Mouse (Mus musculus) lung, embryonic 14.5 days (tissue): ENCODE measurements around the gene Mroh2a. TPM values are rescaled to one million over a fixed set of nuclear protein-coding genes. Genes with fewer than 3 reads are reported as not detected.

Experiments
- ATAC-seq: fragments of 200-750 bp; cut with Nextera tagmentation; 2 replicates; pipeline ENCODE4 v1.8.0; 2017; ENCODE audit warnings: mild to moderate bottlenecking, moderate TSS enrichment, moderate library complexity; ENCODE audit not compliant: insufficient read depth
- DNase-seq: peaks from one replicate; pipeline ENCODE4 v3.0.0-alpha.2; 2015
- H3K27ac ChIP-seq: fragments of 300-500 bp; sonication (generic); 2 replicates; pipeline ENCODE4 v1.5.1; 2014; ENCODE audit warnings: low read depth, mild to moderate bottlenecking, moderate library complexity
- H3K27me3 ChIP-seq: fragments of 300-500 bp; sonication (generic); 2 replicates; pipeline ENCODE4 v1.6.1; 2014; ENCODE audit warnings: low read length, control low read depth; ENCODE audit not compliant: insufficient read depth
- H3K36me3 ChIP-seq: fragments of 300-500 bp; sonication (generic); 2 replicates; pipeline ENCODE4 v1.6.1; 2014; ENCODE audit warnings: control low read depth; ENCODE audit not compliant: insufficient read depth
- H3K4me1 ChIP-seq: fragments of 300-500 bp; sonication (generic); 2 replicates; pipeline ENCODE4 v1.6.1; 2014; ENCODE audit warnings: antibody characterized with exemption, control low read depth; ENCODE audit not compliant: insufficient read depth
- H3K4me2 ChIP-seq: fragments of 300-500 bp; sonication (generic); 2 replicates; pipeline ENCODE4 v1.6.1; 2014; ENCODE audit warnings: mild to moderate bottlenecking
- H3K4me3 ChIP-seq: fragments of 300-500 bp; sonication (generic); 2 replicates; pipeline ENCODE4 v1.5.1; 2014; ENCODE audit warnings: low read depth, low read length
- H3K9ac ChIP-seq: fragments of 300-500 bp; sonication (generic); 2 replicates; pipeline ENCODE4 v1.6.1; 2014
- H3K9me3 ChIP-seq: fragments of 300-500 bp; sonication (generic); 2 replicates; pipeline ENCODE4 v1.6.1; 2016; ENCODE audit warnings: low read depth, low read length, control low read depth
- CTCF ChIP-seq: IDR thresholded peaks from 2 replicates; pipeline ENCODE4 v1.5.1; 2016; ENCODE audit warnings: antibody characterized with exemption, low read depth
- WGBS: fragments of 180-500 bp; shearing (Covaris S2); extraction: QIAGEN DNeasy Blood & Tissue Kit; methylation state at CpG from one replicate; pipeline ENCODE4 v1.1.7; 2014; 5-methylcytosine and 5-hydroxymethylcytosine counted together
- polyA plus RNA-seq: library from polyadenylated mRNA; unstranded; fragments of >200 nt; fragmentation: Nextera tagmentation; extraction: Ambion mirVana; gene quantifications from 2 replicates; pipeline ENCODE4 v1.2.1, GENCODE M21; 2014

Mroh2a gene
- polyA plus RNA-seq, 1 experiment from 2014 or later = 2.1 TPM

GRCm38 (mm10) chr1:88310349-88310748, 83.6 kb downstream of the Mroh2a start:
- no peak overlapping the region for H3K9ac ChIP-seq
- H3K4me2 ChIP-seq = no peak overlapping the region
- TF ChIP-seq CTCF = no peak
- H3K36me3 ChIP-seq = no peaks in the 10 kb centered on the region
- 66% methylated on average over 3 of the region's 3 CpGs for WGBS
- H3K27ac ChIP-seq = no peak overlapping the region
- DNase-seq (no peak), ATAC-seq (no peak)
- H3K4me1 ChIP-seq = no peaks in the 10 kb centered on the region
- H3K9me3 ChIP-seq = peaks cover 22% of the 10 kb centered on the region
- no peak overlapping the region for H3K4me3 ChIP-seq
- H3K27me3 ChIP-seq = no peaks in the 10 kb centered on the region

Other genes with a start within 250 kb of the Mroh2a start
- gene Usp40, start 218.4 kb upstream of the Mroh2a start, polyA plus RNA-seq = 35.6 and 36.7 TPM in 2 replicates
- not detected in 2 replicates for gene Ugt1a10, start 171.6 kb upstream of the Mroh2a start, polyA plus RNA-seq
- gene Ugt1a9, start 156.2 kb upstream of the Mroh2a start, polyA plus RNA-seq = not detected in 2 replicates
- not detected in 2 replicates for gene Ugt1a8, start 139.2 kb upstream of the Mroh2a start, polyA plus RNA-seq
- 1.5 and 1.7 TPM in 2 replicates for gene Ugt1a7c, start 131.9 kb upstream of the Mroh2a start, polyA plus RNA-seq
- 0.38 TPM in 1 of 2 replicates, not detected in the other for gene Ugt1a6b, start 123.7 kb upstream of the Mroh2a start, polyA plus RNA-seq
- 0.96 and 1.2 TPM in 2 replicates for gene Ugt1a6a, start 92.2 kb upstream of the Mroh2a start, polyA plus RNA-seq
- 0.08 TPM in 1 of 2 replicates, not detected in the other for gene Ugt1a5, start 61.0 kb upstream of the Mroh2a start, polyA plus RNA-seq
- gene Ugt1a2, start 26.4 kb upstream of the Mroh2a start, polyA plus RNA-seq = not detected in 2 replicates
- 6.2 and 8.2 TPM in 2 replicates for gene Dnajb3, start 21.2 kb upstream of the Mroh2a start, polyA plus RNA-seq
- gene Ugt1a1, start 15.0 kb upstream of the Mroh2a start, polyA plus RNA-seq = 0.16 TPM in 1 of 2 replicates, not detected in the other
- 215 and 225 TPM in 2 replicates for gene Hjurp, start 50.6 kb downstream of the Mroh2a start, polyA plus RNA-seq
- gene Trpm8, start 50.7 kb downstream of the Mroh2a start, polyA plus RNA-seq = 0.18 TPM in 1 of 2 replicates, not detected in the other
- 0.37 TPM in 1 of 2 replicates, not detected in the other for gene Spp2, start 180.0 kb downstream of the Mroh2a start, polyA plus RNA-seq